Mouse (Mus musculus): Measurements from ENCODE around the gene Arhgap19. TPM values are rescaled to one million over a fixed set of nuclear protein-coding genes. Genes with fewer than 3 reads are reported as not detected.

Arhgap19 gene
- polyA plus RNA-seq, 1 experiment from 2014 or later: 28.6 TPM

GRCm38 (mm10) chr19:41810074-41810473 is 8.2 kb upstream of the Arhgap19 start:
- ATAC-seq (ENCODE audit: low read depth): no peak
- H3K4me2 ChIP-seq (ENCODE audit: low read depth, low read length): no peak overlapping the region
- no peaks in the 10 kb centered on the region for H3K4me1 ChIP-seq (replicated peaks; ENCODE audit: control insufficient read depth, insufficient read depth, low read length)
- 70% methylated on average over 5 of the region's 5 CpGs for WGBS
- H3K36me3 ChIP-seq (ENCODE audit: control insufficient read depth, insufficient read depth, low read length): no peaks in the 10 kb centered on the region
- no peaks in the 10 kb centered on the region for H3K27me3 ChIP-seq (ENCODE audit: control insufficient read depth, insufficient read depth, low read depth, low read length)
- H3K27ac ChIP-seq (ENCODE audit: low read length): no peak overlapping the region
- H3K4me3 ChIP-seq (ENCODE audit: low read length): no peak overlapping the region
- H3K9ac ChIP-seq (ENCODE audit: low read length): no peak overlapping the region
- 0 out of 2 replicates have a peak, but pooled peaks cover 2% of the 10 kb centered on the region for H3K9me3 ChIP-seq (ENCODE audit: control insufficient read depth, low read length)

GRCm38 (mm10) chr19:41808104-41808634 is 6.3 kb upstream of the Arhgap19 start:
- no peak overlapping the region for H3K27ac ChIP-seq (ENCODE audit: low read length)
- H3K36me3 ChIP-seq (ENCODE audit: control insufficient read depth, insufficient read depth, low read length): no peaks in the 10 kb centered on the region
- no peak for ATAC-seq (ENCODE audit: low read depth)
- H3K9ac ChIP-seq (ENCODE audit: low read length): no peak overlapping the region
- WGBS: 66% methylated on average over 8 of the region's 8 CpGs
- no peak overlapping the region for H3K4me2 ChIP-seq (ENCODE audit: low read depth, low read length)
- no peaks in the 10 kb centered on the region for H3K9me3 ChIP-seq (ENCODE audit: control insufficient read depth, low read length)
- no peaks in the 10 kb centered on the region for H3K27me3 ChIP-seq (ENCODE audit: control insufficient read depth, insufficient read depth, low read depth, low read length)
- no peaks in the 10 kb centered on the region for H3K4me1 ChIP-seq (replicated peaks; ENCODE audit: control insufficient read depth, insufficient read depth, low read length)
- H3K4me3 ChIP-seq (ENCODE audit: low read length): no peak overlapping the region

GRCm38 (mm10) chr19:41807497-41807896 is 5.7 kb upstream of the Arhgap19 start:
- Histone ChIP-seq H3K36me3 (ENCODE audit: control insufficient read depth, insufficient read depth, low read length) (no peaks in the 10 kb centered on the region), H3K4me3 (ENCODE audit: low read length) (no peak overlapping the region), H3K9ac (ENCODE audit: low read length) (no peak overlapping the region), H3K9me3 (ENCODE audit: control insufficient read depth, low read length) (no peaks in the 10 kb centered on the region), H3K27ac (ENCODE audit: low read length) (no peak overlapping the region), H3K27me3 (ENCODE audit: control insufficient read depth, insufficient read depth, low read depth, low read length) (no peaks in the 10 kb centered on the region), H3K4me1 (replicated peaks; ENCODE audit: control insufficient read depth, insufficient read depth, low read length) (0 out of 2 replicates have a peak, but pooled peaks cover 1% of the 10 kb centered on the region), H3K4me2 (ENCODE audit: low read depth, low read length) (no peak overlapping the region)
- ATAC-seq (ENCODE audit: low read depth): no peak
- 69% methylated on average over 9 of the region's 9 CpGs for WGBS

GRCm38 (mm10) chr19:41805831-41806230 is 4.0 kb upstream of the Arhgap19 start:
- no peak for ATAC-seq (ENCODE audit: low read depth)
- WGBS: 87% methylated on average over 4 of the region's 4 CpGs

GRCm38 (mm10) chr19:41803322-41803721 is 1.5 kb upstream of the Arhgap19 start:
- Histone ChIP-seq H3K4me2 (ENCODE audit: low read depth, low read length) (no peak overlapping the region), H3K36me3 (ENCODE audit: control insufficient read depth, insufficient read depth, low read length) (no peaks in the 10 kb centered on the region), H3K27ac (ENCODE audit: low read length) (no peak overlapping the region), H3K4me1 (replicated peaks; ENCODE audit: control insufficient read depth, insufficient read depth, low read length) (peaks cover 14% of the 10 kb centered on the region; the same call in 1 of the 2 replicates), H3K9me3 (ENCODE audit: control insufficient read depth, low read length) (no peaks in the 10 kb centered on the region), H3K9ac (ENCODE audit: low read length) (no peak overlapping the region), H3K4me3 (ENCODE audit: low read length) (no peak overlapping the region), H3K27me3 (ENCODE audit: control insufficient read depth, insufficient read depth, low read depth, low read length) (no peaks in the 10 kb centered on the region)
- 42% methylated on average over 7 of the region's 7 CpGs for WGBS
- ATAC-seq (ENCODE audit: low read depth): no peak

More at GRCm38 (mm10) chr19:41805831-41806230, 4.0 kb upstream of the Arhgap19 start:
- Histone ChIP-seq H3K4me2 (ENCODE audit: low read depth, low read length) (no peak overlapping the region), H3K27ac (ENCODE audit: low read length) (no peak overlapping the region), H3K9ac (ENCODE audit: low read length) (no peak overlapping the region), H3K36me3 (ENCODE audit: control insufficient read depth, insufficient read depth, low read length) (no peaks in the 10 kb centered on the region), H3K9me3 (ENCODE audit: control insufficient read depth, low read length) (no peaks in the 10 kb centered on the region), H3K27me3 (ENCODE audit: control insufficient read depth, insufficient read depth, low read depth, low read length) (no peaks in the 10 kb centered on the region), H3K4me3 (ENCODE audit: low read length) (no peak overlapping the region), H3K4me1 (replicated peaks; ENCODE audit: control insufficient read depth, insufficient read depth, low read length) (peaks cover 7% of the 10 kb centered on the region; the same call in 1 of the 2 replicates)

- Histone ChIP-seq H3K27me3 (ENCODE audit: control insufficient read depth, insufficient read depth, low read depth, low read length) (no peaks in the 10 kb centered on the region), H3K4me2 (ENCODE audit: low read depth, low read length) (peak overlapping the region; percentile 80), H3K27ac (ENCODE audit: low read length) (peak overlapping the region; percentile 62; the same call in 1 of the 2 replicates), H3K9me3 (ENCODE audit: control insufficient read depth, low read length) (no peaks in the 10 kb centered on the region), H3K9ac (ENCODE audit: low read length) (peak overlapping the region; percentile 85), H3K4me3 (ENCODE audit: low read length) (peak overlapping the region; percentile 73), H3K4me1 (replicated peaks; ENCODE audit: control insufficient read depth, insufficient read depth, low read length) (peaks cover 15% of the 10 kb centered on the region), H3K36me3 (ENCODE audit: control insufficient read depth, insufficient read depth, low read length) (no peaks in the 10 kb centered on the region)
- no peak for ATAC-seq (ENCODE audit: low read depth)
- WGBS: 1% methylated on average over 26 of the region's 26 CpGs
Observed at GRCm38 (mm10) chr19:41800986-41801741, 683 bp downstream of the Arhgap19 start.

- Histone ChIP-seq H3K9me3 (ENCODE audit: control insufficient read depth, low read length) (no peaks in the 10 kb centered on the region), H3K27me3 (ENCODE audit: control insufficient read depth, insufficient read depth, low read depth, low read length) (no peaks in the 10 kb centered on the region), H3K27ac (ENCODE audit: low read length) (no peak overlapping the region), H3K4me3 (ENCODE audit: low read length) (peak overlapping the region; percentile 73), H3K36me3 (ENCODE audit: control insufficient read depth, insufficient read depth, low read length) (no peaks in the 10 kb centered on the region), H3K4me1 (replicated peaks; ENCODE audit: control insufficient read depth, insufficient read depth, low read length) (peaks cover 17% of the 10 kb centered on the region), H3K9ac (ENCODE audit: low read length) (peak overlapping the region; percentile 85; the same call in 1 of the 2 replicates), H3K4me2 (ENCODE audit: low read depth, low read length) (peak overlapping the region; percentile 80)
- WGBS: 41% methylated on average over 6 of the region's 6 CpGs
- ATAC-seq (ENCODE audit: low read depth): no peak
Observed at GRCm38 (mm10) chr19:41800451-41800850, 1.4 kb downstream of the Arhgap19 start.

GRCm38 (mm10) chr19:41797536-41797935 is 4.3 kb downstream of the Arhgap19 start:
- Histone ChIP-seq H3K9me3 (ENCODE audit: control insufficient read depth, low read length) (no peaks in the 10 kb centered on the region), H3K27ac (ENCODE audit: low read length) (no peak overlapping the region), H3K4me3 (ENCODE audit: low read length) (no peak overlapping the region), H3K27me3 (ENCODE audit: control insufficient read depth, insufficient read depth, low read depth, low read length) (no peaks in the 10 kb centered on the region), H3K4me2 (ENCODE audit: low read depth, low read length) (no peak overlapping the region), H3K9ac (ENCODE audit: low read length) (no peak overlapping the region), H3K4me1 (replicated peaks; ENCODE audit: control insufficient read depth, insufficient read depth, low read length) (peaks cover 23% of the 10 kb centered on the region), H3K36me3 (ENCODE audit: control insufficient read depth, insufficient read depth, low read length) (no peaks in the 10 kb centered on the region)
- ATAC-seq (ENCODE audit: low read depth): no peak
- WGBS: 85% methylated on average over 6 of the region's 6 CpGs

GRCm38 (mm10) chr19:41796789-41797327 is 5.0 kb downstream of the Arhgap19 start:
- no peak overlapping the region for H3K9ac ChIP-seq (ENCODE audit: low read length)
- H3K36me3 ChIP-seq (ENCODE audit: control insufficient read depth, insufficient read depth, low read length): no peaks in the 10 kb centered on the region
- H3K27me3 ChIP-seq (ENCODE audit: control insufficient read depth, insufficient read depth, low read depth, low read length): no peaks in the 10 kb centered on the region
- 79% methylated on average over 12 of the region's 12 CpGs for WGBS
- no peak overlapping the region for H3K4me3 ChIP-seq (ENCODE audit: low read length)
- no peak overlapping the region for H3K4me2 ChIP-seq (ENCODE audit: low read depth, low read length)
- ATAC-seq (ENCODE audit: low read depth): no peak
- H3K27ac ChIP-seq (ENCODE audit: low read length): no peak overlapping the region
- peaks cover 19% of the 10 kb centered on the region for H3K4me1 ChIP-seq (replicated peaks; ENCODE audit: control insufficient read depth, insufficient read depth, low read length)
- H3K9me3 ChIP-seq (ENCODE audit: control insufficient read depth, low read length): no peaks in the 10 kb centered on the region
